Mouse (Mus musculus) lung, embryonic 14.5 days (tissue): ENCODE data around the gene Igf2r. TPM values are rescaled to one million over a fixed set of nuclear protein-coding genes. Genes with fewer than 3 reads are reported as not detected.
A peak's percentile ranks its signal among the peaks of the same experiment; 100 is the strongest.

Experiments
- ATAC-seq: fragments of 200-750 bp; cut with Nextera tagmentation; 2 replicates; pipeline ENCODE4 v1.8.0; 2017; ENCODE audit warnings: mild to moderate bottlenecking, moderate TSS enrichment, moderate library complexity; ENCODE audit not compliant: insufficient read depth
- DNase-seq: peaks from one replicate; pipeline ENCODE4 v3.0.0-alpha.2; 2015
- H3K27ac ChIP-seq: fragments of 300-500 bp; sonication (generic); 2 replicates; pipeline ENCODE4 v1.5.1; 2014; ENCODE audit warnings: low read depth, mild to moderate bottlenecking, moderate library complexity
- H3K27me3 ChIP-seq: fragments of 300-500 bp; sonication (generic); 2 replicates; pipeline ENCODE4 v1.6.1; 2014; ENCODE audit warnings: low read length, control low read depth; ENCODE audit not compliant: insufficient read depth
- H3K36me3 ChIP-seq: fragments of 300-500 bp; sonication (generic); 2 replicates; pipeline ENCODE4 v1.6.1; 2014; ENCODE audit warnings: control low read depth; ENCODE audit not compliant: insufficient read depth
- H3K4me1 ChIP-seq: fragments of 300-500 bp; sonication (generic); 2 replicates; pipeline ENCODE4 v1.6.1; 2014; ENCODE audit warnings: antibody characterized with exemption, control low read depth; ENCODE audit not compliant: insufficient read depth
- H3K4me2 ChIP-seq: fragments of 300-500 bp; sonication (generic); 2 replicates; pipeline ENCODE4 v1.6.1; 2014; ENCODE audit warnings: mild to moderate bottlenecking
- H3K4me3 ChIP-seq: fragments of 300-500 bp; sonication (generic); 2 replicates; pipeline ENCODE4 v1.5.1; 2014; ENCODE audit warnings: low read depth, low read length
- H3K9ac ChIP-seq: fragments of 300-500 bp; sonication (generic); 2 replicates; pipeline ENCODE4 v1.6.1; 2014
- H3K9me3 ChIP-seq: fragments of 300-500 bp; sonication (generic); 2 replicates; pipeline ENCODE4 v1.6.1; 2016; ENCODE audit warnings: low read depth, low read length, control low read depth
- CTCF ChIP-seq: IDR thresholded peaks from 2 replicates; pipeline ENCODE4 v1.5.1; 2016; ENCODE audit warnings: antibody characterized with exemption, low read depth
- WGBS: fragments of 180-500 bp; shearing (Covaris S2); extraction: QIAGEN DNeasy Blood & Tissue Kit; methylation state at CpG from one replicate; pipeline ENCODE4 v1.1.7; 2014; 5-methylcytosine and 5-hydroxymethylcytosine counted together
- polyA plus RNA-seq: library from polyadenylated mRNA; unstranded; fragments of >200 nt; fragmentation: Nextera tagmentation; extraction: Ambion mirVana; gene quantifications from 2 replicates; pipeline ENCODE4 v1.2.1, GENCODE M21; 2014

Igf2r gene
- polyA plus RNA-seq, 1 experiment from 2014 or later = 87.0 TPM

DNA sequence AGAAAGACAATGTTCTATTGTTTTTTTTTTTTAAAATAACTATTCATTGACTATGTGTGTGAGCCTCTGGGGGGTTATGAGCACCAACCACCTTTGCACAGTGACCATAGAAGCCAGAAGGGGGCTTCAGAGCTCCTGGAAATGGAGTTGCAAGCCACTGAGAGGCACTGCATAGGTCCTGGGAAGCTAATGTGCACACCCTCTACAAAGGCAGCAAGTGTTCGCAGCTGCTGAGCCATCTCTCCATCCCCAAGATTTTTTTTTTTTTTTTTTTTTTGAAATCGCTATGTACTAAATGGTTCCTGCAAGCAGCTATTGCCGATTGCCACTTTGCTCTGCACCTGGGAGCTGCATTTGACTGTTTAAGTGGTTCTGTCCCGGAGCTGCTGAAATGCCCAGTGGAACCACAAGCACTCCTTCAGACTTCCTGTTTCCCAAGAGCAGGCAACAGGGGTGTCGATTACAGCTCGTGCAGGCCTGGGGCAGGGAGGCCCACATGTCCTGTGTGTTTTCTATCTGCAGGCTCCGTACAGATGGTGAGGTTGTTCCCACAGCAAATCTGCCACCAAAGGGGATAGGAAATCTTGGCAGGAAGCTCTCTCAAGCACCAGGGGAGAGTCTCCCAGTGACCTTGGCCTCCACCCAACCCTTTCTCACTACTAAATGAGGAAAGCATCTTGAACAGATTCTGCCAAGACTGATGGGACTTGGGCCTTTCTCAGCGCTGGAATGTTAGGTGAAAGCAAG lies 24.4 kb upstream of the Igf2r start:
- ATAC-seq (peak; percentile 16; the same call in 1 of the 2 replicates), DNase-seq (peak; percentile 87)
- Histone ChIP-seq H3K9ac (no peak overlapping the region), H3K9me3 (no peaks in the 10 kb centered on the region), H3K27me3 (no peaks in the 10 kb centered on the region), H3K4me3 (no peak overlapping the region), H3K4me1 (peaks cover 59% of the 10 kb centered on the region), H3K4me2 (no peak overlapping the region), H3K27ac (peak overlapping the region; percentile 95), H3K36me3 (peaks cover 8% of the 10 kb centered on the region; the same call in 1 of the 2 replicates)
- peak; percentile 6; the same call in 1 of the 2 replicates for TF ChIP-seq CTCF
- 23% methylated on average over 8 of the region's 8 CpGs for WGBS

GRCm38 (mm10) chr17:12792422-12793206 lies 23.1 kb upstream of the Igf2r start:
- no peak for TF ChIP-seq CTCF
- DNase-seq = peak; percentile 81
- H3K36me3 ChIP-seq = peaks cover 7% of the 10 kb centered on the region; the same call in 1 of the 2 replicates
- H3K9ac ChIP-seq = no peak overlapping the region
- no peaks in the 10 kb centered on the region for H3K27me3 ChIP-seq
- no peaks in the 10 kb centered on the region for H3K9me3 ChIP-seq
- peak overlapping the region; percentile 95 for H3K27ac ChIP-seq
- peak; percentile 3; the same call in 1 of the 2 replicates for ATAC-seq
- H3K4me2 ChIP-seq = no peak overlapping the region
- 39% methylated on average over 11 of the region's 11 CpGs for WGBS
- peaks cover 55% of the 10 kb centered on the region for H3K4me1 ChIP-seq
- H3K4me3 ChIP-seq = no peak overlapping the region

- WGBS = 12% methylated on average over 4 of the region's 4 CpGs
- no peaks in the 10 kb centered on the region for H3K9me3 ChIP-seq
- no peak overlapping the region for H3K4me3 ChIP-seq
- DNase-seq (peak; percentile 80), ATAC-seq (no peak)
- H3K27ac ChIP-seq = peak overlapping the region; percentile 95
- TF ChIP-seq CTCF = no peak
- peaks cover 55% of the 10 kb centered on the region for H3K4me1 ChIP-seq
- no peaks in the 10 kb centered on the region for H3K27me3 ChIP-seq
- no peak overlapping the region for H3K4me2 ChIP-seq
- peak overlapping the region; percentile 11; the same call in 1 of the 2 replicates for H3K9ac ChIP-seq
- peaks cover 7% of the 10 kb centered on the region; the same call in 1 of the 2 replicates for H3K36me3 ChIP-seq
These were observed 22.0 kb upstream of the Igf2r start for GRCm38 (mm10) chr17:12791420-12791819.

DNA sequence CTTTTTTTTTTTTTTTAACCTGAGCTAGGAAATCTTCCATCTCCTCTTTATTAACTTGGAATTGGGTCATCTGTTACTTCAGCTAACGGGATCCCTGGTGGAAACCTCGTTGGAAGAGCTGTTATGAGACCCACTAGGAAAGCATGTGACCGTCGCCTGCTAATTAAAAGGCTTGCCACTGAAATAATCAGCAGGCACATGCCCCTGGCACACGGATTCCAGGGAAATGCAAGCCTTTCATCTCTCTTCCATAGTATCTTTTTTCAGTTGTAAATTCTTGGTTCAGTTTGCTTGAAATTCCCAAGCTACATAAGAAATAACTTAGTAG lies 21.6 kb upstream of the Igf2r start:
- Histone ChIP-seq H3K9me3 (no peaks in the 10 kb centered on the region), H3K4me3 (no peak overlapping the region), H3K4me2 (peak overlapping the region; percentile 21; the same call in 1 of the 2 replicates), H3K27me3 (no peaks in the 10 kb centered on the region), H3K36me3 (peaks cover 10% of the 10 kb centered on the region; the same call in 1 of the 2 replicates), H3K27ac (peak overlapping the region; percentile 95), H3K9ac (peak overlapping the region; percentile 11; the same call in 1 of the 2 replicates), H3K4me1 (peaks cover 55% of the 10 kb centered on the region)
- DNase-seq (no peak), ATAC-seq (no peak)
- WGBS = 22% methylated on average over 5 of the region's 5 CpGs
- TF ChIP-seq CTCF = no peak

DNA sequence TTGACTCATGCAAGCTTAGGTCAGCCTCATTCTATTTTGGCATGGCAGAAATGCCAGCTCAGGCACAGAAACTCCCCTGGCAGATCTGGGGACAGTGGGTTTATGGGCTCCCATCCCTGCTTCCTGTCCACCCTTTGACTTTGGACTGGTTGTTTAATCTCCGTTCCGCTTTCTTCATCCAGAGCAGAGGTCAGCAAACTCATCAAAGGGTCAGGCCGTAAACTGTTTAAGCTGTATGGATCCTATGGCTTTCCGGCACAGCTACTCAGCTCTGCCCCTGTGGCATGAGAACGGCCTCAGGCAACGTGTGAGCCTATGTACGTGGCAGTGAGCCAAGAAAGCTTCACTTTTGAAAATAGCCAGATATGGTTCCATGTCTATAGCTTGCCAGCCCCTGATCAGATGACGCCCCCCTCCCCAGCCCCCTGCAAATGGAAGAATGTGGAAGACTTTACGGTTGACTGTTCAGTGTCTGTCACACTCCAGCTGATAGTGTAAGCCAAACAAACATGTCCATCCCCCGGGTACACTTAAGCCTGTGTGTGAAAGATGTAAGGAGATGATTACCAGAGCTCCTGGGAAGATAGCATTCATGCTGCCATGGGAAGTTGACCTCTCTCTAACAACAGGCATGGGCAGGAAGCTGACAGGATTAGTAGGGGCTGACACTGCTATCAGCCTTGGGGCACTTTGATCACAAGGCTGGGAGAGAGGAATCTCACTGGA lies 21.1 kb upstream of the Igf2r start:
- H3K4me2 ChIP-seq = peak overlapping the region; percentile 21
- H3K9ac ChIP-seq = no peak overlapping the region
- no peaks in the 10 kb centered on the region for H3K27me3 ChIP-seq
- H3K9me3 ChIP-seq = no peaks in the 10 kb centered on the region
- peaks cover 11% of the 10 kb centered on the region; the same call in 1 of the 2 replicates for H3K36me3 ChIP-seq
- H3K4me3 ChIP-seq = no peak overlapping the region
- 7% methylated on average over 10 of the region's 10 CpGs for WGBS
- peak overlapping the region; percentile 95 for H3K27ac ChIP-seq
- TF ChIP-seq CTCF = 0 out of 2 replicates have a peak, but pooled peaks have one; percentile 15
- DNase-seq (peak; percentile 98), ATAC-seq (peak; percentile 91)
- H3K4me1 ChIP-seq = peaks cover 54% of the 10 kb centered on the region

DNA sequence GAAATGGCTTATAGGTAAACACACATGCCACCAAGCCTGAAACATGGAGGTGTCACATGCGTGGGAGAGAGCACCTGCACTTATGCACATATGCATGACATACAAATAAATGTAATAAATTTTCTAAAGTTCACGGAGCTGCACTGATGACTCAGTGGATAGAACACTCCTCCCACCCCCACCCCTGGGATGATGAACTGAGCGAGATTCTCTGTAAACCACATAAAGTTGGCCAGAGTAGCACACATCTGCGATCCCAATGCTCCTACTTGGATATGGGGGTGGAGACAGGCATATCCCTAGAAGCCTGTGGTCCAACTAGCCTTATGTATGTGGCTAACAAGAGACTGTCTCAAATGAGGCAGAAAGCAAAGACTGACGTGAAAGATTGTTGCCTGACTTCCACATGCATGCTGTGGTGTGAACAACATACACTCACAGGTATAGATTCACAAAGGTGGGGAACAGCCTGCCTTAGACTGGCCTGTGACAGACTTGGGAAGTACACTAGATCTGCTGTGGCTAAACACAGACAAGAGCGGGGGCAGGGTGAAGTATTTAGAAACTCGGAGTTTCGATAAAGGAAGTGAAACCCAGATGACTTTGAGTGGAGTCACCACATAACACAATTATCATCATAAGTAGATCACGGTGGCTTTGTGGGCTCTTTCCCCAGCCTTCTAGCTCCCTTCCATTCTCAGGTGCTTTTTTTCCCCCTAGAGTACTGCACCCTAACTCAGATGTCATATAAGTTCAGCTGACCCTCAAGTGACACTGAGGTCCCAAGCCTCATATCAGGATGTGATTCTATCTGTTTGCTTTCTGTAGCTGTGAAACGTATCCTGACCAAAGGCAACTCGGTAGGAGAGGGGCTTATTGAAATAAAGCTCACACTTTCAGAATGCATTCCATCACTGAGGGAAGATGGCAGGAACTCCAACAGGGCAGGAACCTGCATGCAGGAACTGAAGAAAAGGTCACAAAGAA lies 13.7 kb upstream of the Igf2r start:
- TF ChIP-seq CTCF = no peak
- 38% methylated on average over 11 of the region's 11 CpGs for WGBS
- DNase-seq (no peak), ATAC-seq (peak; percentile 35; the same call in 1 of the 2 replicates)
- peaks cover 36% of the 10 kb centered on the region for H3K4me1 ChIP-seq
- no peaks in the 10 kb centered on the region for H3K9me3 ChIP-seq
- peak overlapping the region; percentile 26; the same call in 1 of the 2 replicates for H3K4me2 ChIP-seq
- no peak overlapping the region for H3K9ac ChIP-seq
- H3K27ac ChIP-seq = peak overlapping the region; percentile 75
- no peak overlapping the region for H3K4me3 ChIP-seq
- peaks cover 11% of the 10 kb centered on the region; the same call in 1 of the 2 replicates for H3K36me3 ChIP-seq
- no peaks in the 10 kb centered on the region for H3K27me3 ChIP-seq
